Mouse (Mus musculus) heart, embryonic 14.5 days (tissue): ENCODE results near the gene Mllt3. TPM values are rescaled to one million over a fixed set of nuclear protein-coding genes. Genes with fewer than 3 reads are reported as not detected.

Experiments
- ATAC-seq: fragments of 200-750 bp; cut with Nextera tagmentation; 2 replicates; pipeline ENCODE4 v1.8.0; 2017; ENCODE audit warnings: low read depth, moderate TSS enrichment; ENCODE audit not compliant: insufficient number of reproducible peaks, insufficient read depth, low FRiP score
- H3K27ac ChIP-seq, 2 experiments: fragments of 200-500 bp in 1 of 2; fragments of 300-500 bp in 1 of 2; sonication (generic) in 1 of 2; replicated peaks in 1 of 2; 2 replicates each; pipeline ENCODE4 v1.5.1; 2012 to 2014; ENCODE audit warnings: low read depth in 2 of 2, low read length in 2 of 2, control low read depth in 1 of 2, mild to moderate bottlenecking in 1 of 2, mixed read lengths in 1 of 2; ENCODE audit not compliant: control insufficient read depth in 1 of 2, insufficient read depth in 1 of 2
- H3K27me3 ChIP-seq: fragments of 300-500 bp; sonication (generic); 2 replicates; pipeline ENCODE4 v1.6.1; 2014; ENCODE audit warnings: mild to moderate bottlenecking, low read length, control low read depth; ENCODE audit not compliant: control insufficient read depth, insufficient read depth
- H3K36me3 ChIP-seq: fragments of 300-500 bp; sonication (generic); 2 replicates; pipeline ENCODE4 v1.6.1; 2014; ENCODE audit warnings: mild to moderate bottlenecking, control low read depth, low read length, mixed read lengths; ENCODE audit not compliant: control insufficient read depth, insufficient read depth
- H3K4me1 ChIP-seq, 2 experiments: fragments of 200-500 bp in 1 of 2; fragments of 300-500 bp in 1 of 2; sonication (generic) in 1 of 2; 2 replicates each; pipeline ENCODE4 v1.6.1; 2012 to 2014; ENCODE audit warnings: low read length in 2 of 2, control low read depth in 1 of 2, mixed read lengths in 1 of 2; ENCODE audit not compliant: control insufficient read depth in 2 of 2, insufficient read depth in 2 of 2
- H3K4me2 ChIP-seq: fragments of 300-500 bp; sonication (generic); 2 replicates; pipeline ENCODE4 v1.6.1; 2014; ENCODE audit warnings: mild to moderate bottlenecking, low read length
- H3K4me3 ChIP-seq, 2 experiments: fragments of 200-500 bp in 1 of 2; fragments of 300-500 bp in 1 of 2; sonication (generic) in 1 of 2; 2 replicates each; pipeline ENCODE4 v1.5.1; 2012 to 2014; ENCODE audit warnings: low read length in 2 of 2, mild to moderate bottlenecking in 2 of 2, control low read depth in 1 of 2, low read depth in 1 of 2, moderate library complexity in 1 of 2; ENCODE audit not compliant: control insufficient read depth in 1 of 2, insufficient read depth in 1 of 2
- H3K9ac ChIP-seq: fragments of 300-500 bp; sonication (generic); 2 replicates; pipeline ENCODE4 v1.6.1; 2014; ENCODE audit warnings: mild to moderate bottlenecking, low read length
- H3K9me3 ChIP-seq: fragments of 300-500 bp; sonication (generic); 2 replicates; pipeline ENCODE4 v1.6.1; 2016; ENCODE audit warnings: low read length, control low read depth; ENCODE audit not compliant: control insufficient read depth
- WGBS: fragments of 180-500 bp; shearing (Covaris S2); extraction: QIAGEN DNeasy Blood & Tissue Kit; methylation state at CpG from one replicate; pipeline ENCODE4 v1.1.7; 2014; 5-methylcytosine and 5-hydroxymethylcytosine counted together
- polyA plus RNA-seq: library from polyadenylated mRNA; unstranded; fragments of >200 nt; fragmentation: Nextera tagmentation; extraction: Ambion mirVana; gene quantifications from 2 replicates; pipeline ENCODE4 v1.2.1, GENCODE M21; 2014

The Mllt3 gene
- polyA plus RNA-seq, 1 experiment from 2014 or later: 33.0 TPM

GRCm38 (mm10) chr4:87774515-87774914 is 258.6 kb downstream of the Mllt3 start:
- Histone ChIP-seq H3K4me2 (no peak overlapping the region), H3K9me3 (no peaks in the 10 kb centered on the region), H3K36me3 (peaks cover 17% of the 10 kb centered on the region), H3K27me3 (no peaks in the 10 kb centered on the region), H3K27ac (no peak overlapping the region), H3K4me1 (no peaks in the 10 kb centered on the region), H3K9ac (no peak overlapping the region), H3K4me3 (no peak overlapping the region)
- 91% methylated on average over 4 of the region's 4 CpGs for WGBS
- no peak for ATAC-seq

- no peaks in the 10 kb centered on the region for H3K9me3 ChIP-seq
- no peak overlapping the region for H3K9ac ChIP-seq
- H3K4me1 ChIP-seq: peaks cover 5 to 20% of the 10 kb centered on the region in 2 experiments
- 41% methylated on average over 11 of the region's 11 CpGs for WGBS
- no peak overlapping the region for H3K4me2 ChIP-seq
- peaks cover 2% of the 10 kb centered on the region for H3K36me3 ChIP-seq
- no peak overlapping the region for H3K4me3 ChIP-seq
- ATAC-seq: no peak
- no peak overlapping the region for H3K27ac ChIP-seq
- H3K27me3 ChIP-seq: no peaks in the 10 kb centered on the region
Measured at GRCm38 (mm10) chr4:87767711-87768561, 265.2 kb downstream of the Mllt3 start.

GRCm38 (mm10) chr4:87765729-87766128 is 267.4 kb downstream of the Mllt3 start:
- 12% methylated on average over 3 of the region's 3 CpGs for WGBS
- peak overlapping the region; percentile 27 to 45; a peak in 3 of 4 replicates for H3K27ac ChIP-seq

GRCm38 (mm10) chr4:87761075-87761474 is 272.1 kb downstream of the Mllt3 start:
- H3K27me3 ChIP-seq: no peaks in the 10 kb centered on the region
- no peak for ATAC-seq
- no peaks in the 10 kb centered on the region for H3K9me3 ChIP-seq
- no peaks in the 10 kb centered on the region for H3K36me3 ChIP-seq
- H3K27ac ChIP-seq: no peak overlapping the region
- no peak overlapping the region for H3K9ac ChIP-seq
- WGBS: 83% methylated on average over 2 of the region's 2 CpGs
- peaks cover 3 to 15% of the 10 kb centered on the region in 2 experiments for H3K4me1 ChIP-seq
- no peak overlapping the region for H3K4me2 ChIP-seq
- H3K4me3 ChIP-seq: no peak overlapping the region

More at GRCm38 (mm10) chr4:87765729-87766128, 267.4 kb downstream of the Mllt3 start:
- H3K4me3 ChIP-seq: no peak overlapping the region
- H3K4me1 ChIP-seq: peaks cover 5 to 20% of the 10 kb centered on the region in 2 experiments
- no peak overlapping the region for H3K4me2 ChIP-seq
- H3K36me3 ChIP-seq: no peaks in the 10 kb centered on the region
- ATAC-seq: no peak
- H3K27me3 ChIP-seq: no peaks in the 10 kb centered on the region
- no peaks in the 10 kb centered on the region for H3K9me3 ChIP-seq
- no peak overlapping the region for H3K9ac ChIP-seq

- Histone ChIP-seq H3K9ac (no peak overlapping the region), H3K27ac (no peak overlapping the region), H3K4me1 (peaks cover 0 to 8% of the 10 kb centered on the region in 2 experiments; a peak in 2 of 4 replicates), H3K27me3 (no peaks in the 10 kb centered on the region), H3K4me3 (no peak overlapping the region), H3K9me3 (no peaks in the 10 kb centered on the region), H3K36me3 (no peaks in the 10 kb centered on the region), H3K4me2 (no peak overlapping the region)
- ATAC-seq: no peak
- 64% methylated on average over 1 of the region's 1 CpGs for WGBS
Measured at GRCm38 (mm10) chr4:87760297-87760696, 272.9 kb downstream of the Mllt3 start.

GRCm38 (mm10) chr4:87759625-87760024 is 273.5 kb downstream of the Mllt3 start:
- Histone ChIP-seq H3K4me2 (no peak overlapping the region), H3K9me3 (no peaks in the 10 kb centered on the region), H3K27ac (no peak overlapping the region), H3K4me3 (no peak overlapping the region), H3K9ac (no peak overlapping the region), H3K27me3 (no peaks in the 10 kb centered on the region), H3K36me3 (no peaks in the 10 kb centered on the region), H3K4me1 (peaks cover 0 to 8% of the 10 kb centered on the region in 2 experiments; a peak in 2 of 4 replicates)
- WGBS: 80% methylated on average over 2 of the region's 2 CpGs
- ATAC-seq: no peak

- Histone ChIP-seq H3K4me2 (no peak overlapping the region), H3K9ac (no peak overlapping the region), H3K36me3 (no peaks in the 10 kb centered on the region), H3K27ac (no peak overlapping the region), H3K4me1 (peaks cover 0 to 8% of the 10 kb centered on the region in 2 experiments; a peak in 2 of 4 replicates), H3K9me3 (no peaks in the 10 kb centered on the region), H3K4me3 (no peak overlapping the region), H3K27me3 (no peaks in the 10 kb centered on the region)
- ATAC-seq: no peak
- 85% methylated on average over 6 of the region's 6 CpGs for WGBS
Measured at GRCm38 (mm10) chr4:87759110-87759509, 274.1 kb downstream of the Mllt3 start.
